Comparison of ENCODE assay signal across 13 mouse cellular contexts in the genomic region with DNA sequence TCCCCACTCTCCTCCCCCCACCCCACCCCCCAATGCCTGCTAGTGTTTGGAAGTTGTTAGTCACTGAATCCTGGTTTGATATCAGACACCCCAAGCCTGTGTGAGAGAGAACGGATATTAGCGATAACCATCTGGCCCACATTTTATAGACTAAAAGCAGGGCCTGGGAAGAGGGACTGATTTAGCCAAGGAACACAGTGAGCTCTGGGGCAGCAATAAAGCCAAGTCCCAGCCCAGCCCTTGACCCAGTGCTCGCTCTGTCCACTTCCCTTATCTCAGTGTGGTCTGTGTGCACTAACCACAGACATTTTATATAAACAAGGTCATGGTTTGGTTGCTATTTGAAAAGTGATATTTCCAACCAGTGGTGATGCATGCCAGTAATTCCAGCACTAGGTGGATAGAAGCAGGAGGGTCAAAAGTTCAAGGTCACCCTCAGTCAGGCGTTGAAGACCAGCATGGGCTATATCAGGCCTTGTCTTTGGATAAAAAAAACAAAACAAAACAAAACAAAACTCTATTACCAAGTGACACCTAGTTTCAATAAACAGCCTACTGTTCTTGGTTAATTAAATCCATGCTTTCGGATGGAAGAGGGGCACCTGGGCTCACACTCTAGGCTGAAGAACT. TPM values are rescaled to one million over a fixed set of nuclear protein-coding genes. Genes with fewer than 3 reads are reported as not detected.
DNase-seq lines count a peak whose midpoint lies in the region; ATAC-seq lines count a peak whose summit lies in the region.
"Had no signal": no experiment of that assay in that cellular context is flagged by ENCODE, and none has a peak within 500 bp of the region (broad histone marks: within the 10 kb centered on the region; RNA-seq: fewer than 3 reads in every experiment).

No protein-coding gene starts in this region.

- ATAC-seq in midbrain, embryonic 16.5 days: no peak

- no peaks in the 10 kb centered on the region for H3K4me1 ChIP-seq in midbrain, embryonic 16.5 days (ENCODE audit: control insufficient read depth, insufficient read depth, low read length)

- H3K27ac ChIP-seq in midbrain, embryonic 16.5 days (ENCODE audit: low read length): no peak overlapping the region
- H3K27ac ChIP-seq: embryonic facial prominence, embryonic 12.5 days had no signal

- no peaks in the 10 kb centered on the region for H3K9me3 ChIP-seq in midbrain, embryonic 16.5 days (replicated peaks; ENCODE audit: control insufficient read depth, low read length, poor library complexity, severe bottlenecking)
- H3K9me3 ChIP-seq: embryonic facial prominence, embryonic 12.5 days had no signal

- no peak overlapping the region for H3K9ac ChIP-seq in midbrain, embryonic 16.5 days (ENCODE audit: low read depth, low read length)
- H3K9ac ChIP-seq: embryonic facial prominence, embryonic 12.5 days had no signal

- no peak overlapping the region for H3K4me2 ChIP-seq in midbrain, embryonic 16.5 days (ENCODE audit: low read length)
- H3K4me2 ChIP-seq: embryonic facial prominence, embryonic 12.5 days had no signal

- peak; percentile 63 for DNase-seq in adrenal gland, adult 2 months
- DNase-seq in adrenal gland, postnatal 4 days (ENCODE audit: low spot score in 2 of 2): no peak
- peak; percentile 43 for DNase-seq in 3134 (ENCODE audit: extremely low read depth, insufficient read length, low spot score)
- DNase-seq in adrenal gland, postnatal 14 days: peak; percentile 46
- DNase-seq in kidney, postnatal 10 days: peak; percentile 44
- DNase-seq in cerebellum, adult 11-12 months: no peak
- DNase-seq in right cerebral cortex, postnatal 36 days (ENCODE audit: low spot score in 2 of 2): no peak
- DNase-seq: B cell, adult 2 months had no signal

- WGBS in midbrain, embryonic 16.5 days: 90% methylated on average over 5 of the region's 5 CpGs

- no peaks in the 10 kb centered on the region for H3K36me3 ChIP-seq in midbrain, embryonic 16.5 days (ENCODE audit: control insufficient read depth, insufficient read depth, low read length)
- H3K36me3 ChIP-seq: embryonic facial prominence, embryonic 12.5 days had no signal

- H3K27me3 ChIP-seq in midbrain, embryonic 16.5 days (ENCODE audit: control insufficient read depth, insufficient read depth, low read depth, low read length): no peaks in the 10 kb centered on the region
- H3K27me3 ChIP-seq: embryonic facial prominence, embryonic 12.5 days had no signal

- H3K4me3 ChIP-seq in midbrain, embryonic 16.5 days (ENCODE audit: low read depth, low read length): no peak overlapping the region
- H3K4me3 ChIP-seq: embryonic facial prominence, embryonic 12.5 days had no signal

RNA-seq across cellular contexts. Expression of a gene that starts 18.9 kb away (rescaled TPM):
- total RNA-seq in adrenal gland, adult 2 months (2021): 10 to 100 TPM; 54.3 to 61.7 TPM
- 18.5 and 25.2 TPM in 2 replicates for polyA plus RNA-seq in adrenal gland, adult 2 months (2012; rRNA removed)
- total RNA-seq in adrenal gland, postnatal 4 days (2021): 10 to 100 TPM; 70.0 to 74.7 TPM
- total RNA-seq in adrenal gland, postnatal 14 days (2021): 52.8 and 53.8 TPM in 2 replicates
- polyA plus RNA-seq in midbrain, embryonic 16.5 days (2015; fragmentation: Nextera tagmentation; extraction: Ambion mirVana): 9.4 and 10.9 TPM in 2 replicates

RNA-seq across cellular contexts. Expression of a gene that starts 30.5 kb away (rescaled TPM):
- total RNA-seq in adrenal gland, adult 2 months (2021): not detected
- polyA plus RNA-seq in adrenal gland, adult 2 months (2012; rRNA removed): not detected in 2 replicates
- total RNA-seq in adrenal gland, postnatal 4 days (2021): not detected
- not detected in 2 replicates for total RNA-seq in adrenal gland, postnatal 14 days (2021)
- polyA plus RNA-seq in midbrain, embryonic 16.5 days (2015; fragmentation: Nextera tagmentation; extraction: Ambion mirVana): not detected in 2 replicates
- total RNA-seq: midbrain, postnatal 0 days had no signal
- polyA plus RNA-seq: lung, embryonic 16.5 days; midbrain, postnatal 0 days; thymus, postnatal 0 days had no signal

Comparison
In these comparisons a context has a peak if more than half of its experiments do, and no peak if none do; other contexts are left out.
1. DNase-seq: peak in adrenal gland, adult 2 months (single experiment), 3134 (single experiment), adrenal gland, postnatal 14 days (single experiment) and kidney, postnatal 10 days (single experiment); none in adrenal gland, postnatal 4 days (0 of 2), cerebellum, adult 11-12 months (single experiment) and right cerebral cortex, postnatal 36 days (0 of 2).